Mouse (Mus musculus): Measurements from ENCODE around the gene Spsb2. TPM values are rescaled to one million over a fixed set of nuclear protein-coding genes. Genes with fewer than 3 reads are reported as not detected.

The Spsb2 gene
- polyA plus RNA-seq, 1 experiment from 2014 or later = 18.2 TPM

GRCm38 (mm10) chr6:124847305-124847704, 38.8 kb downstream of the Spsb2 start:
- WGBS = 11% methylated on average over 9 of the region's 9 CpGs
- peak; percentile 75 for ATAC-seq (replicated peaks; ENCODE audit: low FRiP score)
- H3K4me2 ChIP-seq = no peak overlapping the region

GRCm38 (mm10) chr6:124850535-124850934, 42.1 kb downstream of the Spsb2 start:
- H3K9me3 ChIP-seq (replicated peaks) = no peaks in the 10 kb centered on the region
- no peak overlapping the region for H3K4me3 ChIP-seq (replicated peaks)
- H3K27me3 ChIP-seq = no peaks in the 10 kb centered on the region
- H3K9ac ChIP-seq = no peak overlapping the region
- H3K4me1 ChIP-seq = peaks cover 8% of the 10 kb centered on the region
- H3K36me3 ChIP-seq = peaks cover 37% of the 10 kb centered on the region
- H3K4me2 ChIP-seq = no peak overlapping the region
- H3K27ac ChIP-seq = no peak overlapping the region
- 56% methylated on average over 8 of the region's 8 CpGs for WGBS
- no peak for ATAC-seq (replicated peaks; ENCODE audit: low FRiP score)

More at GRCm38 (mm10) chr6:124847305-124847704, 38.8 kb downstream of the Spsb2 start:
- H3K9me3 ChIP-seq (replicated peaks) = no peaks in the 10 kb centered on the region
- H3K27ac ChIP-seq = no peak overlapping the region
- H3K4me3 ChIP-seq (replicated peaks) = no peak overlapping the region
- no peak overlapping the region for H3K9ac ChIP-seq
- H3K36me3 ChIP-seq = peaks cover 31% of the 10 kb centered on the region
- peaks cover 3% of the 10 kb centered on the region for H3K4me1 ChIP-seq
- no peaks in the 10 kb centered on the region for H3K27me3 ChIP-seq

- H3K36me3 ChIP-seq = peaks cover 20% of the 10 kb centered on the region
- WGBS = 70% methylated on average over 12 of the region's 12 CpGs
- no peak overlapping the region for H3K4me3 ChIP-seq (replicated peaks)
- no peak overlapping the region for H3K27ac ChIP-seq
- H3K4me1 ChIP-seq = peaks cover 36% of the 10 kb centered on the region
- H3K27me3 ChIP-seq = peaks cover 12% of the 10 kb centered on the region
- no peak overlapping the region for H3K4me2 ChIP-seq
- no peak for ATAC-seq (replicated peaks; ENCODE audit: low FRiP score)
- H3K9ac ChIP-seq = no peak overlapping the region
- no peaks in the 10 kb centered on the region for H3K9me3 ChIP-seq (replicated peaks)
These were observed 46.2 kb downstream of the Spsb2 start for GRCm38 (mm10) chr6:124854647-124855046.

GRCm38 (mm10) chr6:124856321-124856720, 47.9 kb downstream of the Spsb2 start:
- Histone ChIP-seq H3K27me3 (peaks cover 12% of the 10 kb centered on the region), H3K27ac (peak overlapping the region; percentile 96), H3K4me3 (replicated peaks) (peak overlapping the region; percentile 73), H3K4me1 (peaks cover 48% of the 10 kb centered on the region), H3K9ac (peak overlapping the region; percentile 90; the same call in 1 of the 2 replicates), H3K36me3 (peaks cover 20% of the 10 kb centered on the region), H3K9me3 (replicated peaks) (no peaks in the 10 kb centered on the region), H3K4me2 (peak overlapping the region; percentile 84)
- peak; percentile 50; the same call in 1 of the 2 replicates for ATAC-seq (replicated peaks; ENCODE audit: low FRiP score)
- 6% methylated on average over 14 of the region's 14 CpGs for WGBS

- under 1% methylated on average over 84 of the region's 86 CpGs for WGBS
- Histone ChIP-seq H3K4me2 (peak within 1 kb of the TSS; percentile 84), H3K4me3 (replicated peaks) (peak within 1 kb of the TSS; percentile 73)
These were observed 48.7 kb downstream of the Spsb2 start, which contains the start of gene P3h3 for GRCm38 (mm10) chr6:124856916-124857839. Gene P3h3, minus strand, starts transcription at chr6:124857752.

GRCm38 (mm10) chr6:124857840-124858530, 49.5 kb downstream of the Spsb2 start:
- H3K4me2 ChIP-seq = peak overlapping the region; percentile 84
- H3K27me3 ChIP-seq = peaks cover 15% of the 10 kb centered on the region
- no peak for ATAC-seq (replicated peaks; ENCODE audit: low FRiP score)
- no peaks in the 10 kb centered on the region for H3K9me3 ChIP-seq (replicated peaks)
- WGBS = 21% methylated on average over 26 of the region's 26 CpGs
- H3K36me3 ChIP-seq = peaks cover 11% of the 10 kb centered on the region
- H3K9ac ChIP-seq = peak overlapping the region; percentile 90; the same call in 1 of the 2 replicates
- peak overlapping the region; percentile 96 for H3K27ac ChIP-seq
- peak overlapping the region; percentile 73 for H3K4me3 ChIP-seq (replicated peaks)
- peaks cover 63% of the 10 kb centered on the region for H3K4me1 ChIP-seq

More at GRCm38 (mm10) chr6:124856916-124857839, 48.7 kb downstream of the Spsb2 start, which contains the start of gene P3h3:
- Histone ChIP-seq H3K36me3 (peaks cover 19% of the 10 kb centered on the region), H3K27ac (peak within 1 kb of the TSS; percentile 96), H3K9ac (peak within 1 kb of the TSS; percentile 90), H3K9me3 (replicated peaks) (no peaks in the 10 kb centered on the region), H3K27me3 (peaks cover 12% of the 10 kb centered on the region), H3K4me1 (peaks cover 57% of the 10 kb centered on the region)
- peak; percentile 82 for ATAC-seq (replicated peaks; ENCODE audit: low FRiP score)

- H3K4me1 ChIP-seq = peaks cover 70% of the 10 kb centered on the region
- H3K27me3 ChIP-seq = peaks cover 17% of the 10 kb centered on the region
- no peak overlapping the region for H3K27ac ChIP-seq
- H3K9me3 ChIP-seq (replicated peaks) = no peaks in the 10 kb centered on the region
- H3K9ac ChIP-seq = no peak overlapping the region
- H3K36me3 ChIP-seq = peaks cover 4% of the 10 kb centered on the region; the same call in 1 of the 2 replicates
- H3K4me3 ChIP-seq (replicated peaks) = 0 out of 2 replicates have a peak overlapping the region, but pooled peaks have one; percentile 73
- WGBS = 77% methylated on average over 27 of the region's 28 CpGs
- H3K4me2 ChIP-seq = peak overlapping the region; percentile 84
- ATAC-seq (replicated peaks; ENCODE audit: low FRiP score) = no peak
These were observed 50.3 kb downstream of the Spsb2 start for GRCm38 (mm10) chr6:124858561-124859318.

- 11% methylated on average over 12 of the region's 12 CpGs for WGBS
- ATAC-seq (replicated peaks; ENCODE audit: low FRiP score) = 0 out of 2 replicates have a peak, but pooled peaks have one; percentile 3
- Histone ChIP-seq H3K9ac (no peak overlapping the region), H3K4me3 (replicated peaks) (0 out of 2 replicates have a peak overlapping the region, but pooled peaks have one; percentile 0), H3K27me3 (peaks cover 18% of the 10 kb centered on the region), H3K4me2 (peak overlapping the region; percentile 26), H3K4me1 (peaks cover 76% of the 10 kb centered on the region), H3K27ac (no peak overlapping the region), H3K36me3 (no peaks in the 10 kb centered on the region), H3K9me3 (replicated peaks) (no peaks in the 10 kb centered on the region)
These were observed 51.3 kb downstream of the Spsb2 start for GRCm38 (mm10) chr6:124859725-124860124.

Other genes with a start within 250 kb of the Spsb2 start
- not detected in 2 replicates for gene C1rb, start 238.4 kb upstream of the Spsb2 start, polyA plus RNA-seq (2015; fragmentation: Nextera tagmentation; extraction: Ambion mirVana)
- gene C1s2, start 172.6 kb upstream of the Spsb2 start, polyA plus RNA-seq (2015; fragmentation: Nextera tagmentation; extraction: Ambion mirVana) = 0.16 and 0.21 TPM in 2 replicates
- gene Lpcat3, start 145.6 kb upstream of the Spsb2 start, polyA plus RNA-seq (2015; fragmentation: Nextera tagmentation; extraction: Ambion mirVana) = 77.4 and 80.4 TPM in 2 replicates
- gene Emg1, start 96.5 kb upstream of the Spsb2 start, polyA plus RNA-seq (2015; fragmentation: Nextera tagmentation; extraction: Ambion mirVana) = 206 and 224 TPM in 2 replicates
- 401 and 402 TPM in 2 replicates for gene Phb2, start 96.3 kb upstream of the Spsb2 start, polyA plus RNA-seq (2015; fragmentation: Nextera tagmentation; extraction: Ambion mirVana)
- gene Ptpn6, start 69.9 kb upstream of the Spsb2 start, polyA plus RNA-seq (2015; fragmentation: Nextera tagmentation; extraction: Ambion mirVana) = 12.5 and 13.3 TPM in 2 replicates
- 516 and 519 TPM in 2 replicates for gene Grcc10, start 67.3 kb upstream of the Spsb2 start, polyA plus RNA-seq (2015; fragmentation: Nextera tagmentation; extraction: Ambion mirVana)
- gene Gm45234, start 52.6 kb upstream of the Spsb2 start, polyA plus RNA-seq (2015; fragmentation: Nextera tagmentation; extraction: Ambion mirVana) = not detected in 2 replicates
- 17.0 and 17.7 TPM in 2 replicates for gene Atn1, start 52.1 kb upstream of the Spsb2 start, polyA plus RNA-seq (2015; fragmentation: Nextera tagmentation; extraction: Ambion mirVana)
- 10.5 and 12.4 TPM in 2 replicates for gene Eno2, start 39.0 kb upstream of the Spsb2 start, polyA plus RNA-seq (2015; fragmentation: Nextera tagmentation; extraction: Ambion mirVana)
- gene Lrrc23, start 28.9 kb upstream of the Spsb2 start, polyA plus RNA-seq (2015; fragmentation: Nextera tagmentation; extraction: Ambion mirVana) = 0.37 and 0.90 TPM in 2 replicates
- gene Tpi1, start 5.6 kb downstream of the Spsb2 start, polyA plus RNA-seq (2015; fragmentation: Nextera tagmentation; extraction: Ambion mirVana) = 717 and 755 TPM in 2 replicates
- 149 and 175 TPM in 2 replicates for gene Usp5, start 20.8 kb downstream of the Spsb2 start, polyA plus RNA-seq (2015; fragmentation: Nextera tagmentation; extraction: Ambion mirVana)
- gene Cdca3, start 20.9 kb downstream of the Spsb2 start, polyA plus RNA-seq (2015; fragmentation: Nextera tagmentation; extraction: Ambion mirVana) = 178 and 185 TPM in 2 replicates
- 1.1 and 2.9 TPM in 2 replicates for gene Gnb3, start 31.6 kb downstream of the Spsb2 start, polyA plus RNA-seq (2015; fragmentation: Nextera tagmentation; extraction: Ambion mirVana)
- gene P3h3, start 49.1 kb downstream of the Spsb2 start, polyA plus RNA-seq (2015; fragmentation: Nextera tagmentation; extraction: Ambion mirVana) = 23.7 and 28.6 TPM in 2 replicates
- gene Gpr162, start 55.3 kb downstream of the Spsb2 start, polyA plus RNA-seq (2015; fragmentation: Nextera tagmentation; extraction: Ambion mirVana) = 1.2 and 1.6 TPM in 2 replicates
- gene Cd4, start 79.6 kb downstream of the Spsb2 start, polyA plus RNA-seq (2015; fragmentation: Nextera tagmentation; extraction: Ambion mirVana) = 0.06 and 0.26 TPM in 2 replicates
- gene Lag3, start 103.0 kb downstream of the Spsb2 start, polyA plus RNA-seq (2015; fragmentation: Nextera tagmentation; extraction: Ambion mirVana) = 1.7 and 1.8 TPM in 2 replicates
- 320 TPM in 2 replicates for gene Ptms, start 111.4 kb downstream of the Spsb2 start, polyA plus RNA-seq (2015; fragmentation: Nextera tagmentation; extraction: Ambion mirVana)
- 357 and 385 TPM in 2 replicates for gene Mlf2, start 122.7 kb downstream of the Spsb2 start, polyA plus RNA-seq (2015; fragmentation: Nextera tagmentation; extraction: Ambion mirVana)
- 163 and 164 TPM in 2 replicates for gene Cops7a, start 156.9 kb downstream of the Spsb2 start, polyA plus RNA-seq (2015; fragmentation: Nextera tagmentation; extraction: Ambion mirVana)
- 1.4 and 3.1 TPM in 2 replicates for gene Pianp, start 188.0 kb downstream of the Spsb2 start, polyA plus RNA-seq (2015; fragmentation: Nextera tagmentation; extraction: Ambion mirVana)
- gene Zfp384, start 200.5 kb downstream of the Spsb2 start, polyA plus RNA-seq (2015; fragmentation: Nextera tagmentation; extraction: Ambion mirVana) = 16.1 and 17.8 TPM in 2 replicates
- gene Ing4, start 231.1 kb downstream of the Spsb2 start, polyA plus RNA-seq (2015; fragmentation: Nextera tagmentation; extraction: Ambion mirVana) = 135 and 138 TPM in 2 replicates
- 14.4 and 15.4 TPM in 2 replicates for gene Acrbp, start 241.0 kb downstream of the Spsb2 start, polyA plus RNA-seq (2015; fragmentation: Nextera tagmentation; extraction: Ambion mirVana)